Mouse (Mus musculus) brain, embryonic 14.5 days (tissue): Measurements from ENCODE around the gene Tyk2.

Source experiments
- CTCF ChIP-seq: fragments of 200-500 bp; IDR thresholded peaks from 2 replicates; pipeline ENCODE4 v1.5.1; 2012; ENCODE audit warnings: inconsistent platforms, mild to moderate bottlenecking, moderate library complexity, borderline replicate concordance; ENCODE audit not compliant: insufficient read depth, insufficient read length; ENCODE audit errors: extremely low read depth
- POLR2A ChIP-seq: fragments of 200-500 bp; IDR thresholded peaks from 2 replicates; pipeline ENCODE4 v1.6.1; 2012; ENCODE audit warnings: mild to moderate bottlenecking, inconsistent platforms, borderline replicate concordance; ENCODE audit not compliant: poor library complexity, insufficient read depth, insufficient read length, severe bottlenecking; ENCODE audit errors: extremely low read depth

- no peak for TF ChIP-seq POLR2A
- TF ChIP-seq CTCF, result no peak
Measured at GRCm38 (mm10) chr9:21134595-21135328, 3.7 kb upstream of the Tyk2 start.
